Mouse (Mus musculus) lung, adult 2 months (tissue): ENCODE data around the gene Hykk.

Experiments
- CTCF ChIP-seq: fragments of 200-500 bp; IDR thresholded peaks from 2 replicates; pipeline ENCODE4 v1.5.1; 2011; ENCODE audit warnings: mild to moderate bottlenecking, low read length, control low read depth; ENCODE audit not compliant: insufficient read depth
- POLR2A ChIP-seq: fragments of 200-500 bp; IDR thresholded peaks from 2 replicates; pipeline ENCODE4 v1.6.1; 2011; ENCODE audit warnings: low read depth, mild to moderate bottlenecking, control low read depth, low read length, borderline replicate concordance; ENCODE audit errors: extremely low read depth

GRCm38 (mm10) chr9:54917010-54917677 is at the start of gene Hykk:
- TF ChIP-seq POLR2A (peak; percentile 86; the same call in 1 of the 2 replicates), CTCF (no peak)
